Mouse (Mus musculus) brain, embryonic 14.5 days (tissue): ENCODE measurements around the gene Gpc6. TPM values are rescaled to one million over a fixed set of nuclear protein-coding genes. Genes with fewer than 3 reads are reported as not detected.

Experiments used
- DNase-seq: peaks from one replicate; pipeline ENCODE4 v3.0.0-alpha.2; 2011; ENCODE audit warnings: low read depth
- CTCF ChIP-seq: fragments of 200-500 bp; IDR thresholded peaks from 2 replicates; pipeline ENCODE4 v1.5.1; 2012; ENCODE audit warnings: inconsistent platforms, mild to moderate bottlenecking, moderate library complexity, borderline replicate concordance; ENCODE audit not compliant: insufficient read depth, insufficient read length; ENCODE audit errors: extremely low read depth
- POLR2A ChIP-seq: fragments of 200-500 bp; IDR thresholded peaks from 2 replicates; pipeline ENCODE4 v1.6.1; 2012; ENCODE audit warnings: mild to moderate bottlenecking, inconsistent platforms, borderline replicate concordance; ENCODE audit not compliant: poor library complexity, insufficient read depth, insufficient read length, severe bottlenecking; ENCODE audit errors: extremely low read depth
- polyA plus RNA-seq: library from polyadenylated mRNA; depleted of rRNA; stranded (reverse); fragments of >200 nt; gene quantifications from 2 replicates; pipeline ENCODE4 v1.2.3, GENCODE M21; 2012

Gpc6 gene
- polyA plus RNA-seq, 1 experiment: 10.7 TPM

- no peak for DNase-seq
- TF ChIP-seq CTCF (no peak), POLR2A (no peak)
Observed at GRCm38 (mm10) chr14:117714165-117714564, 789.0 kb downstream of the Gpc6 start.

GRCm38 (mm10) chr14:117716305-117716704 is 791.2 kb downstream of the Gpc6 start:
- no peak for DNase-seq
- TF ChIP-seq CTCF (no peak), POLR2A (no peak)

GRCm38 (mm10) chr14:117728741-117729140 is 803.6 kb downstream of the Gpc6 start:
- DNase-seq: peak; percentile 44
- no peak for TF ChIP-seq CTCF
- TF ChIP-seq POLR2A: no peak

- no peak for DNase-seq
- TF ChIP-seq POLR2A (no peak), CTCF (no peak)
Observed at GRCm38 (mm10) chr14:117755231-117755630, 830.1 kb downstream of the Gpc6 start.

GRCm38 (mm10) chr14:117756505-117756904 is 831.4 kb downstream of the Gpc6 start:
- peak; percentile 8 for DNase-seq
- no peak for TF ChIP-seq POLR2A
- TF ChIP-seq CTCF: no peak

- TF ChIP-seq CTCF: no peak
- TF ChIP-seq POLR2A: no peak
- peak; percentile 25 for DNase-seq
Observed at GRCm38 (mm10) chr14:117757790-117758358, 832.8 kb downstream of the Gpc6 start.

GRCm38 (mm10) chr14:117760830-117761517 is 835.9 kb downstream of the Gpc6 start:
- DNase-seq: peak; percentile 20
- TF ChIP-seq POLR2A (no peak), CTCF (no peak)

- DNase-seq: no peak
- TF ChIP-seq CTCF (no peak), POLR2A (no peak)
Observed at GRCm38 (mm10) chr14:117762934-117763333, 837.8 kb downstream of the Gpc6 start.

- no peak for DNase-seq
Observed at GRCm38 (mm10) chr14:117767861-117768260, 842.7 kb downstream of the Gpc6 start.

GRCm38 (mm10) chr14:117768697-117769096 is 843.6 kb downstream of the Gpc6 start:
- no peak for DNase-seq
- TF ChIP-seq CTCF (no peak), POLR2A (no peak)

More at GRCm38 (mm10) chr14:117767861-117768260, 842.7 kb downstream of the Gpc6 start:
- TF ChIP-seq CTCF (no peak), POLR2A (no peak)

GRCm38 (mm10) chr14:117773373-117773772 is 848.3 kb downstream of the Gpc6 start:
- TF ChIP-seq POLR2A (no peak), CTCF (no peak)
- peak; percentile 41 for DNase-seq

- DNase-seq: peak; percentile 47
- TF ChIP-seq POLR2A (no peak), CTCF (no peak)
Observed at GRCm38 (mm10) chr14:117777866-117778500, 852.9 kb downstream of the Gpc6 start.
